Mouse (Mus musculus) bone marrow macrophage, adult 2 months (primary cell): ENCODE results near the gene Pla2g2e. TPM values are rescaled to one million over a fixed set of nuclear protein-coding genes. Genes with fewer than 3 reads are reported as not detected.
A peak's percentile ranks its signal among the peaks of the same experiment; 100 is the strongest.
"Not testable (repeated sequence)": the region's sequence is repeated elsewhere in the genome, so short reads cannot be mapped to it uniquely, and the experiment has no call there.

Experiments
- H3K27ac ChIP-seq: 2 replicates; pipeline ENCODE4 v1.5.1; 2012; ENCODE audit warnings: low read depth, low read length; ENCODE audit not compliant: insufficient read depth
- H3K4me1 ChIP-seq: 2 replicates; pipeline ENCODE4 v1.6.1; 2012; ENCODE audit warnings: low read length; ENCODE audit not compliant: control insufficient read depth, insufficient read depth
- H3K4me3 ChIP-seq: 2 replicates; pipeline ENCODE4 v1.5.1; 2012; ENCODE audit warnings: mild to moderate bottlenecking, low read length, moderate library complexity; ENCODE audit not compliant: insufficient read depth
- CTCF ChIP-seq: IDR thresholded peaks from 2 replicates; pipeline ENCODE4 v1.5.1; 2012; ENCODE audit warnings: low read depth, mild to moderate bottlenecking, low read length, moderate library complexity
- POLR2A ChIP-seq: IDR thresholded peaks from 2 replicates; pipeline ENCODE4 v1.6.1; 2012; ENCODE audit warnings: mild to moderate bottlenecking, low read depth, low read length, borderline replicate concordance
- polyA plus RNA-seq: library from polyadenylated mRNA; stranded (reverse); fragments of >200 nt; gene quantifications from 2 replicates; pipeline ENCODE4 v1.2.4, GENCODE M21; 2012; ENCODE audit not compliant: missing spikeins, insufficient read depth, insufficient read length

Gene Pla2g2e
- polyA plus RNA-seq, 1 experiment = not detected

- no peak overlapping the region for H3K27ac ChIP-seq
- TF ChIP-seq CTCF (no peak), POLR2A (no peak)
These were observed 2.1 kb downstream of the Pla2g2e start for GRCm38 (mm10) chr4:138879808-138880207.

GRCm38 (mm10) chr4:138880811-138881584, 3.3 kb downstream of the Pla2g2e start:
- H3K4me3 ChIP-seq = no peak overlapping the region
- TF ChIP-seq POLR2A (no peak), CTCF (no peak)
- no peak overlapping the region for H3K27ac ChIP-seq
- peaks cover 31% of the 10 kb centered on the region for H3K4me1 ChIP-seq

More at GRCm38 (mm10) chr4:138879808-138880207, 2.1 kb downstream of the Pla2g2e start:
- Histone ChIP-seq H3K4me3 (no peak overlapping the region), H3K4me1 (peaks cover 34% of the 10 kb centered on the region)

DNA sequence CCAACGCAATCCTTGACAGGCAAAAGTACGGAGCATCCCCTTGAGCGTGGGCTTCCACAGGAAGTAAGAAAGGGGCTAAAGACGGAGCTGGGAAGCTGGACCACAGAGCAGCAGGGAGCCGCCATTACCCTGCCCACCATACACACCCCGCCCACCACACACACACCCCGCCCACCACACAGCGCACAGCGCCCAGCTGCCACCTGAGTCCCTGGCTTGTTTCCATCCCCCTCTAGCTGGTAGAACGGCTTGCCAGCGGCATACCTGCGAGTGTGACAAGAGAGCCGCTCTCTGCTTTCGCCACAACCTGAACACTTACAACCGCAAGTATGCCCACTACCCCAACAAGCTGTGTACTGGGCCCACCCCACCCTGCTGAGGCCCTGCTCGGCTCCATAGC, 4.4 kb downstream of the Pla2g2e start:
- Histone ChIP-seq H3K4me1 (peaks cover 26% of the 10 kb centered on the region), H3K4me3 (no peak overlapping the region), H3K27ac (no peak overlapping the region)
- TF ChIP-seq CTCF (no peak), POLR2A (no peak)

- Histone ChIP-seq H3K4me1 (peaks cover 8% of the 10 kb centered on the region), H3K27ac (no peak overlapping the region), H3K4me3 (no peak overlapping the region)
- peak; percentile 79 for TF ChIP-seq CTCF
- no peak for TF ChIP-seq POLR2A
These were observed 6.5 kb downstream of the Pla2g2e start for GRCm38 (mm10) chr4:138884261-138884660.

DNA sequence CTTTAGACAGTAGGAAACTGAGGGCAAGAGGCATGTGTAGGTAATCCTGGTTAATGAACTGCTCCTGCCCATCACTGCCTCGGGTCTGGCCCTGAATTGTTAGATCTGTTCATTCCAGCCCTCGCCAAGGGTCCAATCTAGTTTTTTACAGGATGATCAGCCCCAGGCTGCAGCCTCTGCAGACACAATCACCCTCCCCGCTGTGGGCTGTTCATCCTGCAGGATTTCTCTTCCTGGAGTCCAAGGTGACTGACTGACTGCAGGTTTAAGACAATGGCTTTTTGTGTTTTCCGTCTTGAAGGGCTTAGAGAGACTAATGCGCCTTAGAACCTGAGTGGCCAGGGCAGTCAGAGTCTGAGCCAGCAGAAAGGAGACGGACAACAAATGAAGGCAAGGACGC, 11.4 kb downstream of the Pla2g2e start:
- Histone ChIP-seq H3K4me3 (no peak overlapping the region), H3K27ac (no peak overlapping the region), H3K4me1 (no peaks in the 10 kb centered on the region)
- TF ChIP-seq POLR2A (no peak), CTCF (no peak)

GRCm38 (mm10) chr4:138889635-138890034, 11.9 kb downstream of the Pla2g2e start:
- no peak overlapping the region for H3K4me3 ChIP-seq
- TF ChIP-seq POLR2A (no peak), CTCF (no peak)
- no peaks in the 10 kb centered on the region for H3K4me1 ChIP-seq
- H3K27ac ChIP-seq = no peak overlapping the region

DNA sequence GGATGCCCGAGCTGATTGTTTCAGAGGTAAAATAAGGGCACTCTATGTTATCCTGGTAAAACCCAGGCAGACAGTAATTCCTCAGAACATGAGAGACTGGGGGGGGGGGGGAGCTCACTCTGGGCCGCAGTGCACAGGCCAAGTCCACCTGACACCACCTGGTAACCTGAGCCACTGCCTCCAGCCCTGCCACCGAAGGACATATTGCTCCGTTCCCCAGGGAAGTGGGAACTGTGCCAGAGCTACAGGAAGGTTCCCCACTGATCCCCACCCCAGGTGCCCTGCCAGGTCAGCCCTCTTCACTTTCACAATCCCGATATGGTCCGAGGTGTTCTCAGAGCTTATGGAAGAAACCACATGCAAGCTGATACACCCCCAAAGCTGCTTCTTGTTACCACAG, 14.9 kb downstream of the Pla2g2e start:
- TF ChIP-seq POLR2A (no peak), CTCF (no peak)
- Histone ChIP-seq H3K4me3 (no peak overlapping the region), H3K4me1 (no peaks in the 10 kb centered on the region), H3K27ac (no peak overlapping the region)

GRCm38 (mm10) chr4:138893789-138894188, 16.0 kb downstream of the Pla2g2e start:
- not testable (repeated sequence) for H3K27ac ChIP-seq, H3K4me1 ChIP-seq, H3K4me3 ChIP-seq

- TF ChIP-seq POLR2A = no peak
- no peak for TF ChIP-seq CTCF
- Histone ChIP-seq H3K27ac (no peak overlapping the region), H3K4me1 (no peaks in the 10 kb centered on the region), H3K4me3 (no peak overlapping the region)
These were observed 21.6 kb downstream of the Pla2g2e start for GRCm38 (mm10) chr4:138899361-138899760.

DNA sequence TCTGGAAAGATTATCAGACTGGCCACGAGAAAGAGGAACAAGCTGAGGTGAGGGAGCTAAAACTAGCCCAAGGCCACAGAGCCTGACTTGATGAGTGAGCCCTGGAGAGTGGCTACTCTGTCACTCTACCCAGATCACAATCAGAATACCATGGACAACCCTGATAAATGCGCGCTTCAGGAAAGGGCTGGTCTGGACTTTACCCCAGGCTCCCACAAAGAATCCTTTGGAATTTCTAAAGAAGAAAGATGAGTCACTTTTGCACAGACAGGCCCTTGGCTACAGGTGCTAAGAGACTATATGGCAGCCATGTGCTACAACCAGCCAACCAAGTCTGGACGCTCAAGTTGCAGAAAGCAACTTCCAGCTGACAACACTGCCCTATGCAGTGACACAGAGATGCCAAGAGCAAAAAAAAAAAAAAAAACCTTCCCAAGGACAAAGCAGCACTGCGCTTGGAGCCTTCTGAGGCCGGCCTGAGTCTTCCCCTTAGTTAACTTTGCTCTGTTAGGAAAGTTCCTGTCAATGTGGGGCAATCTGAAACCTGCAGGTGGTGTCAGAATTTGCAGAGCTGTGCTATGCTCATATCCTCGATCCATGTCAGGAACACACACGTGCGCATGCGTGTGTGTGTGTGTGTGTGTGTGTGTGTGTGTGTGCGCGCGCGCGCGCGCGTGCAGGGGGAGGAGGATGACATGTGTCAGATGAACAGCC, 28.0 kb downstream of the Pla2g2e start:
- H3K27ac ChIP-seq = no peak overlapping the region
- TF ChIP-seq POLR2A (no peak), CTCF (no peak)
- H3K4me1 ChIP-seq = no peaks in the 10 kb centered on the region; the same call in 1 of the 2 replicates
- no peak overlapping the region for H3K4me3 ChIP-seq
